Mouse (Mus musculus) lung, adult 18-20 months (tissue): ENCODE data around the gene Cebpg.

Experiments used
- DNase-seq, 2 experiments: peaks; one replicate each; pipeline ENCODE4 v3.0.0; 2022; ENCODE audit warnings: mixed read lengths in 2 of 2

The Cebpg gene

DNA sequence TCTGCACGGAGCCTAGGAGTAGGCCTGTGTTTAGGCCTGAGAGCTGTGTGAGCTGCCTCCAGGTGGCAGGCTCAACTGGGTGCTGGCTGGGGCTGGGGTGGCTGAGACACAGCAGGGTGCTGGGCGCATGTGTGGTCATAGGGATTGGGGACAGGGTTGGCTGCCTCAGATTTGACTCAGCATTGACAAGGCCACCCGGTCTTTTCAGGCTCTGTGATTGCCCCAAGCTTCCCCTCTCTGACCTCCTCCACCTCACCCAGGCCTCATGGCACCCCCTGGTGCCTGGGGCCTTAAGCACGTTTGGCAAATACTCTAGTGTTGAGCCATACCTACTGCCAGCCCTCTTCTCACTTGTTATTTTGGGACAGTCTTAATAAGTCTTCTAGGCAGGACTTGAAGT, 33.1 kb downstream of the Cebpg start:
- DNase-seq = no peak

DNA sequence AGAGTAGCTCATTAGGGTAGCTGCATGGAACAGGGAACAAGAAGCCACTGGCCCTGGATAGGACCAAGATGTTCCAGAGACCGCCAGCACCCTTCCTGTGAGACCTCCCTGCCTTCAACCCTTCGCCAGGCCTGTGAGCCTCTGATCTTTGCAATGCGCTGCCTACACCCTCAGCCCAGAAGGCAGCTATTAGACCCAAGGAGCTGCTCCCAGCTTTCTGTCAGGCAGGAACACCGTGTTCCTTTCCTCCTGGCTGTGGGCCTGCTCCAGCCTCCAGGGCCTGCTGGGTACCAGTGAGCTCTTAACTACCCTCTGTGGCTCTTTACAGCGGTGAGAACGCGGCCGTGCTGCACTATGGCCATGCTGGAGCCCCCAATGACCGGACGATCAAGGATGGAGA, 35.0 kb downstream of the Cebpg start:
- DNase-seq = no peak

DNA sequence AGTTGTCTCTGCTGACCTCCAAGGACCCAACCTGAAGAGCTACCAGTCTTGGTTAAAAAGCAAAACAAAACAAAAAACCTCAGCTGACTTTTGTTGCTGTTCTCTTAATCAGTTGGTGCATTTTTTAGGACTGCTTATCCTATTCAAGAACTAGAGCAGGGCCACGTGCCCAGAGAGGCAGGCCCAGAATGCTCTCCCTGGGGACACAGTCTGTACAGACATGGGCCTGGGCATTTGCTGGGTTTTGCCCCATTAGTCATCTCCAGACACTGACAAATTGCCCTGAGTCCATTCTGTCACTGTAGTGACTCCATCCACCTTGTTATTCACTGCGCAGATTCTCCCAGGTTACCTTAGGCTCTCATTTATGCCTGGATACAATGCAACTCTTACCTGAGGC, 41.1 kb downstream of the Cebpg start:
- DNase-seq = no peak

DNA sequence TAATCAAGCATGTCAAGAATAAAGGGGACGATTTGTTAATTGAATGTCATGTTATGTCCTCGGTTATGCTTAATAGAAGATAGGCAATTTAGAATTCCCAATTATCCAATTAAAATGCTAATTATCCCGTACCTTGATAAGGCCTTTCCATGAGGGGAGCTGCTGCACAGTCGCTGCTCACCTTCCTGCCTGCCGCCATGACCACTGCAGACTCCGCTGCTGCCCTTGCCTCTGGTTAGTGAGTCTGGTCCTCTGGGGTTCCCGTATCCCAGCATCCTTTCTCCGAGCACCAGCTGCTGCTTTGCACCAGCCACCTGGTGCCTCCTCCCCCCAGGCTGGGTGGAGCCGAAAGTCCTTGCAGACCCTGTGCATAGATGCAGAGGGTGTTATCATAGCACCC, 43.1 kb downstream of the Cebpg start:
- no peak for DNase-seq

DNA sequence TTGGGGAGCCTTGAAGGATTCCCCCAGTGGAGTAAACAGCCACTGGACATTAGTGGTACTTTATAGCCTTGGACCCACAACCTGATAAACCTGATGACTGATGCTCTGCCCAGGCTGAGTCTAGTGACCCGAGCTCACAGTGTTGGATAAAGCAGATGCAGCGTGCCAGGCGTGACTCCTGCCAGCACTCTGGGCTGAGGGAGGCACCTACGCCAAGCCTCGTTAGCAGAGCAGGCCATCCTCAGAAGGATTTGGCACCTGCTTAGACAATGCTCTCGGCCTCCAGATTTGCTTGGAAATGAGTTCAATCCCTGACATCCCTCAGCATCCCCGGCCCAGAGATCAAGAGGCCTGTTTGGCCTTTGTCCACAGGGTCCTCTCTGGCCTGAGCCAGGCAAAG, 49.7 kb downstream of the Cebpg start:
- DNase-seq = no peak

DNA sequence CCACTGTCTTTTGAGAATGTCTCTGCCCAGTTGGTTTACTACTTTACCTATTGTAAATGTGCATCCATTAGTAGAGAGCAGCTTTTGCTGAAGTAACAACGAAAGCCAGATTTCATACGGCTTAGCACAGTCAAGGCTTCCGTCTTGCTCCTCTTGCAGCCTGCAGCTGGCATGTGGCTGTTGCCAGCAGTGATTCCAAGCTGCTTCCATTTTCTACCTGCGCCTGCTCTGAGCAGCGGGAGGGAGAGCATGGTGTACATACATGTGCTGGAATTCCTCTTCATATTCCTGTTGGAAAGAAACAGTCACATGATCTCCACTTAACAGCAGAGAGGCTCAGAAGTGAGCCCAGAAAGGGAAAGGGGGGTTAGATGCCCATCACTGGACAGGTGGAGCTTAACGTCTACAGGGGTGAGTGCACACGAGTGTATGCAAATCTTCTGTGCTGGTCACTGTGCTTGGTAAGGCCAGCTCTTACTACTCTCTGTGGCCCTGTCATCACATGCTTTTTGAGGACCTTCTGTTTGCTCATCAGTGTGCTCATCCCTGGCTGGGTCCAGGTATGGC, 53.1 kb downstream of the Cebpg start:
- peak in 1 of 2 experiments; percentile 21 for DNase-seq

DNA sequence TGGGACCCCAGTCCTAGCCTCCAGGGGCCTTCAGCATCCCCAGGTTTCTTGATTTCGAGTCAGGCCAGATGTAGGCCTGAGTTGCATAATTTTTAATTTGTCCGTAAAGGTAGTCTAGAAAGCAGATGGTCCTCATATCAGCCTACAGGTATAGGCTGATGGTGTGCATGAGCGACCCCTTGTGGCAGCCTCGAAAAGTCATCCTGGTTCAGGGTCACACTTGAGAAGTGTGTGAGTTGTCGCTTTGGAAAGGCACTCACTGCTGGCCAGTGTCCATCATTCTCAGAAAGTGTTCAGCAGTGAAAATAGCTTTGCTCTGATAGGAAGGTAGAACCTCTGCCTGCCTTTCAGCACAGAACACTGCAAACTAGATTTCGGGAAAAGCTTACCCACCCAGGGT, 55.5 kb downstream of the Cebpg start:
- peak; percentile 17 to 29 for DNase-seq
